Mouse (Mus musculus): ENCODE measurements around the gene Camsap2. TPM values are rescaled to one million over a fixed set of nuclear protein-coding genes. Genes with fewer than 3 reads are reported as not detected.

The Camsap2 gene
- total and polyA plus RNA-seq, 2 experiments from 2014 or later, result 21.9 to 137 TPM

- peaks cover 8% of the 10 kb centered on the region for H3K4me1 ChIP-seq (ENCODE audit: insufficient read depth, low read length)
- no peak overlapping the region for H3K27ac ChIP-seq (ENCODE audit: low read depth, low read length)
- DNase-seq (ENCODE audit: low spot score) (no peak), ATAC-seq (ENCODE audit: low FRiP score) (no peak)
- 0 out of 2 replicates have a peak, but pooled peaks cover 4% of the 10 kb centered on the region for H3K27me3 ChIP-seq (ENCODE audit: insufficient read depth, low read length)
- H3K4me2 ChIP-seq (ENCODE audit: low read depth, low read length, poor library complexity, severe bottlenecking), result peak overlapping the region; percentile 91
- no peaks in the 10 kb centered on the region for H3K36me3 ChIP-seq (ENCODE audit: insufficient read depth, low read length)
- 3% methylated on average over 23 of the region's 23 CpGs for WGBS
- no peak overlapping the region for H3K9ac ChIP-seq (replicated peaks; ENCODE audit: low read length, poor library complexity, severe bottlenecking)
- H3K9me3 ChIP-seq (ENCODE audit: low read length), result no peaks in the 10 kb centered on the region
- peak overlapping the region; percentile 54 for H3K4me3 ChIP-seq (ENCODE audit: low read depth, low read length)
- TF ChIP-seq CTCF (IDR thresholded peaks at IDR 0.05), result no peak
Measured at GRCm38 (mm10) chr1:136232986-136233790, 112.7 kb downstream of the Camsap2 start.

DNA sequence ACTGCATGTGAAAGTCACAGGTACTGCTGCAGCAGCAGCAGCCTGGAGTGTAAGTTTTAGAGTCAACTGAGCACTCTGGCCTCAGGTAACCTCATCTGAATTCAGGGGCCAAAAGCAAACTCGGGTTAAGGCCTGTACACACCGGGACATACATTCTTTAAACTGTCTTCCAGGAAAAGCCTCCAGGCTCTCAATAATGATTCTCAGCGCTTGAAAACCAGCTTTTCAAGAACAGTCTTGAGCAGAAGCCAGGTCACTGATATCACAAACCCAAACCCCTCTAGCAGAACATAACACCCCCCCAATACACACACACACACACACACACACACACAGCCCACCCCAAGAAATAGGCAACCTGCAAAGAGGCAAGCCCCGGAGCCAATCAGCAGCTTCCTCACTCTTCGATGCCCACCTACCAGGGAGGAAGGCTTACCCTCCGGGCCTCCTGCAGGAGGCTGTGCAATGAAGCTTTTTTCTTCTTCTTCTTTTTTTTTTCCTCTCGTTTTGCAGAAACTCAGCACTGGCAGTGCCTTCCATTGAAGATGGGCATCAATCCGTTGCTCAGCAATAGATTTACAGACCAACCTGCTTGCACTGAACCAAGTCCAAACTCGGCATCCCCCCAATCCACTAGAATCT is 113.5 kb downstream of the Camsap2 start:
- Histone ChIP-seq H3K9ac (replicated peaks; ENCODE audit: low read length, poor library complexity, severe bottlenecking) (no peak overlapping the region), H3K36me3 (ENCODE audit: insufficient read depth, low read length) (no peaks in the 10 kb centered on the region), H3K4me2 (ENCODE audit: low read depth, low read length, poor library complexity, severe bottlenecking) (peak overlapping the region; percentile 91), H3K27ac (ENCODE audit: low read depth, low read length) (no peak overlapping the region), H3K4me1 (ENCODE audit: insufficient read depth, low read length) (peaks cover 8% of the 10 kb centered on the region), H3K9me3 (ENCODE audit: low read length) (no peaks in the 10 kb centered on the region), H3K4me3 (ENCODE audit: low read depth, low read length) (peak overlapping the region; percentile 54; the same call in 1 of the 2 replicates), H3K27me3 (ENCODE audit: insufficient read depth, low read length) (0 out of 2 replicates have a peak, but pooled peaks cover 4% of the 10 kb centered on the region)
- 4% methylated on average over 9 of the region's 9 CpGs for WGBS
- TF ChIP-seq CTCF (IDR thresholded peaks at IDR 0.05), result no peak
- ATAC-seq (ENCODE audit: low FRiP score) (no peak), DNase-seq (ENCODE audit: low spot score) (no peak)

DNA sequence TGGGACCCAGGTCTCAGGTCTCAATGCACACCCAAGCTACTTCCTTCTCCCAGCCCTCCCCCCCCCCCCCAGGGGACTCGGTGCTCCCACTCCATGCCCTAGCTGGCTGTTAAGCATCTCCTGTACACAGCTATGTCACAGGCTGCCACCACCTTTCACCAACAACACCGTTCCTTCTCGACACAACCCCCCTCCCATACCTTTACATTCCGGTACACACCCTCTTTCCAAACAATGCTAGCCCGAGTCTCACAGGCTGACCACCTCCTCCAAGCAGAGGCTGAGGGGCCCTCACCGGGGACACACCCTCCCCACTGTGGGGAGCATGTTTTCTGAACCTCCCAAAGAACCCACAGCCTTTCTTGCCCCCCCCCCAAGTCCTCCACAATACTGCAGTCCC is 114.3 kb downstream of the Camsap2 start:
- no peak for ATAC-seq (ENCODE audit: low FRiP score)
- WGBS, result 9% methylated on average over 6 of the region's 6 CpGs
- H3K27me3 ChIP-seq (ENCODE audit: insufficient read depth, low read length), result 0 out of 2 replicates have a peak, but pooled peaks cover 4% of the 10 kb centered on the region
- H3K4me2 ChIP-seq (ENCODE audit: low read depth, low read length, poor library complexity, severe bottlenecking), result peak overlapping the region; percentile 29
- no peaks in the 10 kb centered on the region for H3K36me3 ChIP-seq (ENCODE audit: insufficient read depth, low read length)
- no peak overlapping the region for H3K9ac ChIP-seq (replicated peaks; ENCODE audit: low read length, poor library complexity, severe bottlenecking)
- no peak overlapping the region for H3K4me3 ChIP-seq (ENCODE audit: low read depth, low read length)
- TF ChIP-seq CTCF (IDR thresholded peaks at IDR 0.05), result no peak
- H3K9me3 ChIP-seq (ENCODE audit: low read length), result no peaks in the 10 kb centered on the region
- peaks cover 8% of the 10 kb centered on the region for H3K4me1 ChIP-seq (ENCODE audit: insufficient read depth, low read length)
- no peak for DNase-seq (ENCODE audit: low spot score)
- H3K27ac ChIP-seq (ENCODE audit: low read depth, low read length), result no peak overlapping the region

- Histone ChIP-seq H3K36me3 (ENCODE audit: insufficient read depth, low read length) (no peaks in the 10 kb centered on the region), H3K9ac (replicated peaks; ENCODE audit: low read length, poor library complexity, severe bottlenecking) (no peak overlapping the region), H3K27ac (ENCODE audit: low read depth, low read length) (no peak overlapping the region), H3K4me3 (ENCODE audit: low read depth, low read length) (no peak overlapping the region), H3K27me3 (ENCODE audit: insufficient read depth, low read length) (no peaks in the 10 kb centered on the region), H3K4me2 (ENCODE audit: low read depth, low read length, poor library complexity, severe bottlenecking) (0 out of 2 replicates have a peak overlapping the region, but pooled peaks have one; percentile 7), H3K9me3 (ENCODE audit: low read length) (no peaks in the 10 kb centered on the region), H3K4me1 (ENCODE audit: insufficient read depth, low read length) (peaks cover 11% of the 10 kb centered on the region)
- no peak for DNase-seq (ENCODE audit: low spot score)
- WGBS, result 55% methylated on average over 11 of the region's 11 CpGs
- no peak for TF ChIP-seq CTCF (IDR thresholded peaks at IDR 0.05)
- ATAC-seq (ENCODE audit: low FRiP score), result no peak
Measured at GRCm38 (mm10) chr1:136230201-136230600, 115.7 kb downstream of the Camsap2 start.

- Histone ChIP-seq H3K4me1 (ENCODE audit: insufficient read depth, low read length) (peaks cover 15% of the 10 kb centered on the region), H3K27me3 (ENCODE audit: insufficient read depth, low read length) (no peaks in the 10 kb centered on the region)
Measured at GRCm38 (mm10) chr1:136229040-136229373, 116.9 kb downstream of the Camsap2 start.

More at GRCm38 (mm10) chr1:136229040-136229373, 116.9 kb downstream of the Camsap2 start:
- no peak overlapping the region for H3K4me2 ChIP-seq (ENCODE audit: low read depth, low read length, poor library complexity, severe bottlenecking)
- no peaks in the 10 kb centered on the region for H3K9me3 ChIP-seq (ENCODE audit: low read length)
- no peak overlapping the region for H3K4me3 ChIP-seq (ENCODE audit: low read depth, low read length)
- no peak overlapping the region for H3K9ac ChIP-seq (replicated peaks; ENCODE audit: low read length, poor library complexity, severe bottlenecking)
- no peak for TF ChIP-seq CTCF (IDR thresholded peaks at IDR 0.05)
- WGBS, result 26% methylated on average over 6 of the region's 6 CpGs
- H3K36me3 ChIP-seq (ENCODE audit: insufficient read depth, low read length), result no peaks in the 10 kb centered on the region
- no peak for ATAC-seq (ENCODE audit: low FRiP score)
- no peak overlapping the region for H3K27ac ChIP-seq (ENCODE audit: low read depth, low read length)
- DNase-seq (ENCODE audit: low spot score), result peak; percentile 30
